Mouse (Mus musculus) megakaryocyte-erythroid progenitor cell, adult 5-6 weeks (primary cell): ENCODE measurements around the gene Map3k12. TPM values are rescaled to one million over a fixed set of nuclear protein-coding genes. Genes with fewer than 3 reads are reported as not detected.

Experiments used
- ATAC-seq: replicated peaks from 2 replicates; pipeline ENCODE4 v1.8.0; 2016; ENCODE audit warnings: mild to moderate bottlenecking, inconsistent platforms; ENCODE audit not compliant: severe bottlenecking, poor library complexity, low FRiP score, low TSS enrichment
- total RNA-seq, 2 experiments: library from RNA; stranded (forward) in 1 of 2; stranded (reverse) in 1 of 2; fragments of 200-1000, 215-1000 nt in 1 of 2; fragments of >200 nt in 1 of 2; fragmentation: Nextera tagmentation in 1 of 2; gene quantifications; 2 replicates each; pipeline ENCODE4 v1.2.3; 2014 to 2017

Gene Map3k12
- total RNA-seq (2014; fragmentation: Nextera tagmentation) (0.39 TPM in 1 of 2 replicates, not detected in the other), total RNA-seq (2017) (0.14 and 0.15 TPM in 2 replicates)

DNA sequence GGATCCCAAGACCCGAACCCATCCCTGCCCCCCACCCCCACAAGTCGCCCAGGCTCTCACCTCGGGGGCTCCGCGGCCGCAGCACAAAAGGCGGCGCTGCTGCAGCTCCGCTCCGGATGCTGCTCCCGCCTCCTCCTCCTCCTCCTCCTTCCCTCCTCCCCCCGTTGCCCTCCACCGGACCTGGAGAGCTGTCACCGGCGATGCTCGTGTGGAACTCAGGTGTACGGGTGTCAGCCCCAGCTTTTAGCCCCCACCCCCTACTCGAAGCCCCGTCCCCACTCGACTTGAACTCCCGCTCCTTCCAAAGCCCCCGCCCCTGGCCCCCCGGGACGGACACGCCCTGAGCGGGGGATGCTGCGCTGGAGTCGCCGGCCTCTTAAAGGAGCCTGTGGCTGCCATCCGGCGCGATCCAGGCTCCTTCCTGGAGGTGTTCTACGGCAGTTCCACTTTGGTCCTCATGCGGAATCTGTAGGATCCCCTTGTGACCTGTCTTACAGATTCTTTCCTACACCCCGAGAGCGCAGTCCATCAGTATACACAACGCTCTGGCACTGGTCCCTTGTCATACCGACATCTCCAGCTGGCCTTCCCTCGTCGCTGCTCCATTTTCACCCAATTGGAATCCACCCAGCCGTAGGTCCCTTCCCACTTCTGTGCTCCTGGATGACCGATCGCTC, at the start of gene Map3k12:
Map3k12 (minus strand) TSS at position 337 of the 677 bp plus-strand sequence.
- ATAC-seq = peak; percentile 9; the same call in 1 of the 2 replicates

DNA sequence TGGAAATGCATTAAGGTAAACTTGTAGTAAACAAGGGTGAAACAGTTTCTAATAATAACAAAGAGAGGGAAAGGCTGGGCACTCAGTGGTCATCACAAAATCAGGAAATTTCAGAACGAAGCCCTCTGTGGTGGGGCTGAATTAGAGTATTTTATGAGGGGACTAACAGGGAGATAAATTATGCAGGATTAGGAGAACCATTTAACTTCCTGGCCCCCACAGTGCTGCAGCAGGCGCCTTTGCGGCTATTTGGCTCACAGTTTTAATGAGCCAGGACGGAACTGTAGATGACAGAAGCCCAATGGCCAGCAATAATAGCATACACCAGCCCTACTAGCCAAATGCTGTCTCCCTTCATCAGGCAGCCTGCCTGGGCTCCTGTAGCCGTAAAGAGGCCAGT, 46.8 kb upstream of the Map3k12 start:
- ATAC-seq = no peak

DNA sequence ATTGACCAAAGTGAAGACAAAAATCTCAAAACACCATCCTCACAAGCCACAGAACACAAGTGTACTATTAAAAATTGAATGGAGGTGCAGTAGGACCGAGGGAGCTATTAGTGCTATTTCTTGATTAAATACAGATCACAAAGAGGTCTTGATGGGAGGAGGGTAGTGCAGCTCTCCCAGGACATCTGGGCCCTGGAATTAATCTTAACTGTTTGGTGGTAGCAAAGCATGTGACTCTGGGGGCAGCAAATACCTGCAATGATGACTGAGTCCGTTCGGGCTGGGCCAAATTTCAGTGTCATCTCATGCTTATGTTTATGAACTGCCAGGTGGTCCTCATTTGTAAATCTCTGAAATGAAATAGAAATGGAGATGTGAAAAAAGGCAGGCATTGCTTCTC, 46.2 kb upstream of the Map3k12 start:
- no peak for ATAC-seq

DNA sequence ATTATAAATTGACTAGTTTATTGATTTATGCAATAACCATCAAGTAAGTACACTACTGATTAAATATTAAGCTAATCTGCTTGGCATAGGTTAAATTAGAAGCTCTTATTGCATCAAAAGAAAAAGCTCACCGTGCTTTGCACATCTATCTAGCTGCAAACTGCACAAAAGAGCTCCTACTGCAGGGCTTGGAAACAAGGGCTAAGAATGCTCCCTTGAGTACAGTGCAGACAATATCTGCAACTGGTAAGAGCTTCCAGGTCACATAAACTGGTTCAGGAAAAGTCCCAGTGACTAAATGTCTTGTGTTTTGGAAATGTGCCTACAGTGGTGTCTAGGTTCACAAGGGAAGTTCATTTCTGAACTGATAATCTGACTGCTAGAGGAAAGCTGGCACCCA, 45.6 kb upstream of the Map3k12 start:
- no peak for ATAC-seq

DNA sequence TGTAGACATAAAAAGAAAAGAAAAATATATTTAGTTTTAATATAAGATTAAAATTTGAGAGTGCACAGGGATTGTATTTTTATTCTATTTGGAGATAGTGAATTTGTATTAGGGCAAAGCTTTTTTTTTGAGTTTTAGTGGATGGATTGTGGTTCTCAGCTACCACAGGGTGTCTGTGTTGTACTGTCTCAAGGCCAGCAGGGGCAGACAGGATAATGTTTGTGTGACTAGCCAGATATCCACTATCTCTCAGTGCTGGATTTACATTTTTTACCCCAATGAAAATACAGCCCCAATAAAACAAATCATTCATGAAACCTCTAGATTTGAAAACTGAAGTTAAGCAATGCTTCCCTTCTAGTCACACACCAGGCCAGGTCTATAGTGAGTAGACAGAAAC, 40.7 kb upstream of the Map3k12 start:
- ATAC-seq = no peak

DNA sequence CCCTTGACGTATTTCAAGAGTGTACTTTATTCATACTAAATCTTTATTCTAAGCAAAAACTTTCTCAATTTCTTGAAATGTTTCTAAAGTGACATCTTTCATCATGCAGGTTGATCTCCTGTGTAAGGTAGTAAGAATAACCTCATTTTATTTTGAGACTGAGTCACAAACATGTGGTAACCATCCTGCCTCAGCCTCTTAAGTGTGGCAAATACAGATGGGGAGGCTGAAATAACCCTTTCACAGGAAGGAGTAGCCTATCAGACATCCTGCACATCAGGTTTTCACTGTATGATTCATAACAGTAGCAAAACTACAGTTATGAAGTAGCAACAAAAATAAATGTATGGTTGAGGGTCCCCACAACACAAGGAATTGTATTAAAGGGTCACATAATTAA, 38.7 kb upstream of the Map3k12 start:
- no peak for ATAC-seq

DNA sequence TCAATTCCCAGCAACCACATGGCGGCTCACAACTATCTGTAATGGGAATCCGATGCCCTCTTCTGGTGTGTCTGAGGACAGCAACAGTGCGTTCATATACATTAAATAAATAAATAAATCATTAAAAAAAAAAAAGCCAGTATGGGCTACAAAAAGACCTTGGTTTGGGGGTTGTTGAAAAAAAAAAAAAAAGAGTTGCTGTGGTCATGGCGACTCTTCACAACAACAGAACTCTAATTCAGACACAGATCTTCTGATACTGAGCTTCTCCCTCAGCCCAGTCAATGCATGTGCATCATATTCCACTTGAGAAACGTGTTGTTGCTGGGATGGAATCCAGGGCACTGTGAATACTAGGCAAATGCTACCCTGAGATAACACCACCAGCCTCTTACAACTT, 35.7 kb upstream of the Map3k12 start:
- no peak for ATAC-seq

DNA sequence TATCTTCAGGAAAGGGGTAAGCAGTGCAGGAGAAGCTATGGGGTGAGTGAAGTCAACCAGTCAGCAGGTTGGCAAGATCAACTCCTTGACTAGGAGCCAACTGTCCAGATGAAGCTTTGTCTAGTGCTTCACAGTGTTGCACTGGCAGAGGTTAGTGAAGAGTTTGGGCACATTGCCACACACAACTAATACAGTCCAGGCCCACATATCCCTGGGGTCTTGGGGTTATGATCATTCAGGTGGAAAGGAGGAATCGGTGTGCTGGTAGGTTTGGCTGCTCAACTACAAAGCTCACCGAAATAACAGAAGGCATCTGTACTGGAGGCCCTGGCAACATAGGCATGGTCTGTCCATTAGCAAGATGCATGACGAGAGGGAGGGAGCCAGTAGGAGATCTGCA, 30.6 kb upstream of the Map3k12 start:
- no peak for ATAC-seq

DNA sequence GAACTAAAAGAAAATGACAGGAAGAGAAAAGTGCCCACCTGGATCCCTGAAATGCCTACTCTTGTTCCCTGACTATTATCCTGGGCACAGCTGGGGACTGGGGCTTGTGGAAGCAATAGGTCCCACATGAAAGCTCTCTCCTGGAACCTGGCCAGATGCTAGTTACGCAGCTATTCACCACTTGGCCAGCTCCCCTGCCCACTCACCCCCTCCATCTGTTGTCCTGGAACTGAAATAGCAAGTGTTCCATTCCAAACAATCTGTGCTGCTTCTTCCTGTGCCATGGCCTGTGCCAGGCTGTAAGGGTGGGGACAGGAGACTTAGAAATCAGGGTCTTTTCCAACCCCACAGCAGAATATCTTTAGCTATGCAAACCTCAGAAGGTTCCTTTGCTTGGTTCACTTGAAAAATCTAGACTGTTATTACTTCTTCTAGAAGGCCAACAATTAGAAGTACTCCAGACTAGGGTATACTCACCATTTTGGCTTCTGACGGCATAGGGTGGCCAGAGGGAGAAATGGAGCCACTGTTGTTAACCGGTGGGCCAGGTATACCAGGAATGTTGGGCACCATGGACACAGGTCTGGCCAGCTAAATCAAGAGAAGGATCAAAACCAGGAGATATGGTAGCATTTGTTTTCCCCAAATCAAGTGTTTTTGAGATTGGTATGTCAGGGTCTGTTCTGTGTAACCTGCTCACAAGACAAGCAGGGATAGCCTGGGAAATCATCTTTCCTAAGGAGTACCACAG, 30.0 kb upstream of the Map3k12 start:
- no peak for ATAC-seq

DNA sequence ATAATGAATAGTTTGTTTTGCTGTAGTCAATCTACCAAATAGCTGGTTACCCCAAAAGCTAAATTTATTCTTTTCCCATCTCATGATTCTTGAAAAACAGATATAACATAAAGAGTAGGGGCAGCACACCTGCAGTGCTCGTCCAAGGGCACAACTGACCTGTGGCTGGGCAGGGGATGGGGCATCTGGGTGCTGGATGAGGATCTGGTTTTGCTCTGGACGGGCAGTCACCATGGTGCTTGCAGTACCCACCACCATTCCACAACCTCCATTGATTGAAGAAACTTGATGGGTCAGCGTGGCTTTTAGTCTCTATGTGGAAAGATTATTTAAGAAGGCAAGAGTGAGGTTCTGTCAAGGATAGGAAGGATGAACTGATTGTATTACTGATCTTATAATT, 29.4 kb upstream of the Map3k12 start:
- ATAC-seq = no peak

DNA sequence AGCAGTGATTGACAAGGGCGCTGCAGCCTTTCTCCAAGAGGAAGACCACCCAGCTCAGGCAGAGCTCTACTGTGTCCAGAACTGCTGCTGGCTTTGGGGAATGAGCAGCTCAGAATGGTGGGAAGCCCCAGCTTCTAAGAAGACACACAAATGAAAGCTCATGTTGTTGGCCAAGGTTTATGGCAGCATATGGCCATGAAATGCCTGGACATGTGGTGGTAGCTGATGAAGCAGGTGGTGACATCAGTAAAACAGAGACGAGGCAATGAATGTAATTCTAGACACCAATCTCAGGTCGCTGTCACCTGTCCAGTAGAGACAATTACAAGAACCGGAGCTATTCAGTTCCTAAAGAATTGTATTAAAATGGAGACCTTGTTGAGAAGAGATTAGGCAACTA, 27.9 kb upstream of the Map3k12 start:
- ATAC-seq = no peak

DNA sequence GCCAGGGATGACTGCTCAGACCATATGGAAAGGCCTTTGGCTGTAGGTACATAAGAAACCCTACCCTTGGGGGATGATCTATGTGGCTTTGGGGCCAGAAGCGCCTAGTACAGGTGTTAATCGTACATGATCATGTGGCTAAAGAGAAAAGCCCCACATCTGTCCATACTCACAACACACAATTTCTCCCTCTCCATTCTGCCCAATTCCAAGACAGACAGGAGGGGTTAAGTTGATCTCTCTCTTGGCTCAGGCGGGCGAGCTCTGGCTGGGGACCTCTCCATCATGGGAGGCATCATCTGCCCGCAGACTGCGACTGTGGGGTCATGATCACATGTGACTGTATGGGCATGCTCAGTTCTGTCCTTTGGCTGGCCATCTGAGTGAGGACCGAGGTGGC, 17.1 kb upstream of the Map3k12 start:
- no peak for ATAC-seq

DNA sequence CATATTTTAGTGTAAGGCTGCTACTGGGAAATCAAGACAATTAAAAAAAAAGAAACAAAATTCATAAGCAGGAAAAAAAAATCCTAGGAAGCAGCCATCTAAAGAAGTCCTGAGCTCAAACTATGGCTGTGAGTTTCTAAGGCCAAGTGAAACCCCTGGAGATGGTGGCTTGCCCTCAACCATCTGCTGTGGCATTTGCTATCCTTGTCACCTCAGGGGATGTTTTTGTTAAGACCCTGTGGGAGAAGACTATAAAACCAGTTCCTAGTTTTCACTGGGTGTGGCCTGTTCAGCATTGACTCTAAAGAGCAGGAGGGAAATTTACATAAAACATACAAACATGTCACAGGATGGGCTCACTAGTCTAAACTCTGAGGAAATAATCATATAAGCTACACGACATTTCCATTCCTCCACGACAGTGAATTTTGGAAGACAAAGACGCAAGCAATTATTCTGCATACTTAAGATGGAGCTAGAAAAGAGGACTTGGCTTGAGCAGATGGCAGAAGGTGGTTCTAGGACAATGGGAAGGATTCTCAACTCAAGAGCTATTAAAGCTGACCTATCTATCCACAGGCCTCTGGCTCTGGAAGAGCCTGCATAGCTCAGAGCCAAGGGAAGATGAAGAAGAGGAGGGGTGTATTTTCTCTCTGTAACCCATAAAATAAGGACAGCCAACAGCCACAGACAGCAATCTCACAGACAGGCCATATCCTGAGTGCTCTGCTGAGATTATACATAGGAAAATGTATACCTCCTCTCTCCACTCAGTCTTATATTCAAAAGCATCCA, 15.4 kb upstream of the Map3k12 start:
- no peak for ATAC-seq

DNA sequence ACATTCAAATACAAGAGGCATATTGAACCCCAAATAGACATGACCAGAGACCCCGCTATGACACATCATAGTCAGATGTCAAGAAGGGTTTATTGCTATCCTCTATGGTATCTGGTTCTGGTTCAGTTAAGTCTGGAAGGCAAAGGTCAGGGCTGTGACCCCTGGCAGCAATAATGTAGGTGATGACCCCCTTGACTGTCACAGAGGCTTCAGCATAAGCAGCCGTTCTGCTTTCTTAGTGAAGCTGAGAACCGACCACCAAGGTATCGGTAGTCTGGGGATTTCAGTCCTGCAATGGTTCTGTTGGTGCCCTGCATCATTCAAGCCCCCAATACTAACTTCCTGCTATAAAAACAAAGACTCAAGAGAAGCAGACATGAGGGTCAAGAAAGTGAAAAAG, 14.7 kb upstream of the Map3k12 start:
- ATAC-seq = no peak

DNA sequence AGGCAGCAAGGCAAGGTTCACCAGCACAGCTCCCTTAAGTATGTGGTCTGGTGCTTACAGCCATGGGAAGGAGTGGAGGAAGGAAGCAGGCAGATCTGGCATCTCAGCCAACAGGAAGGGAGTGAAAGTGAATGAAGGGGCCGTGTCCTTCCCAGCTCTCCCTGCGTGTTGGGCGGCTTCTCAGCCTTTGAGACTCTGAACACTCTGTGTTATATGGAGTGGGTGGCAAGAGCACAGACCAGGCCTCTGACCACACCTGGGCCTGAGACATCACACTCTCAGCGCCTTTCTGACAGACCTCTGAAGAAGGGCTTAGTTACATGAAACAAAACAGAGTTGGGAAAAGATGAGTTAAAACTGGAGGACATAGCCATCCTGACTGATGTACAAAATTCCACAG, 13.7 kb upstream of the Map3k12 start:
- ATAC-seq = no peak

DNA sequence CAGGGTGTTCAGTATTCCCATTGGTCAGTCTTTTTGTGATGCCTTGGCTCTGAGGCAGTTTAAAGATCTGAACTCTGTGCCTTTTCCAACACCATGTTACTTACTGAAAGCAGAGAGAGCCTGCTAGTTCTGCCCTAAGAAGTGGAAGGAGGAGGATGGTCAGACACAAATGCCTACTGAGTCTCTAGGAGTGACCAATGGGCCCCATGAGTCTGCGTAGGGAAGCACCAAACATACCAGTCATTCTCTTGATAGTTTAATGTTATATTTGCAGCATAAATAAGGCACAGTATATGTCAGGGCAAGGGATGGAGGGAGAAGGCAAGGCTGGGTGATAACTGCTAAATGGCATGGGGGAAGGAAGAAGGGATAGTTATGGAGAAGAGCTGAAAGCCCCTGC, 11.5 kb upstream of the Map3k12 start:
- no peak for ATAC-seq

DNA sequence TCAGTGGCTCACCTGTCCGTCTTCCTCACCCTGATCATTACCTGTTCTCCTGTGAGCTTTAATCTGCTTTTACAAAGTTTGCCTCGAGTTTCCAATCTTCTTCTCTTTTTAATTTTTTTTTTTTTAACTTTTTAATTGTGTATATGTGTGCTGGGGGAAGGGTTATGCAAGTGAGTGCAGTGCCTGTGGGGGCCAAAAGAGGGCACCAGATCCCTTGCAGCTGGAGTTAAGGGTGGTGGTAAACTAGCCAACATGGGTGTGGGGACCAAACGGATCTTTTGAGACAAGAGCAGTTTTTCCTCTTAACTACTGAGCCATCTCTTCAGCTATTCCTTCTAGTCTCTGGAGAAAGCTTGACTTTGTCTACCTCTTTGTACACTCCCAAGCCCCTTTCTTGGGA, 11.1 kb upstream of the Map3k12 start:
- no peak for ATAC-seq

DNA sequence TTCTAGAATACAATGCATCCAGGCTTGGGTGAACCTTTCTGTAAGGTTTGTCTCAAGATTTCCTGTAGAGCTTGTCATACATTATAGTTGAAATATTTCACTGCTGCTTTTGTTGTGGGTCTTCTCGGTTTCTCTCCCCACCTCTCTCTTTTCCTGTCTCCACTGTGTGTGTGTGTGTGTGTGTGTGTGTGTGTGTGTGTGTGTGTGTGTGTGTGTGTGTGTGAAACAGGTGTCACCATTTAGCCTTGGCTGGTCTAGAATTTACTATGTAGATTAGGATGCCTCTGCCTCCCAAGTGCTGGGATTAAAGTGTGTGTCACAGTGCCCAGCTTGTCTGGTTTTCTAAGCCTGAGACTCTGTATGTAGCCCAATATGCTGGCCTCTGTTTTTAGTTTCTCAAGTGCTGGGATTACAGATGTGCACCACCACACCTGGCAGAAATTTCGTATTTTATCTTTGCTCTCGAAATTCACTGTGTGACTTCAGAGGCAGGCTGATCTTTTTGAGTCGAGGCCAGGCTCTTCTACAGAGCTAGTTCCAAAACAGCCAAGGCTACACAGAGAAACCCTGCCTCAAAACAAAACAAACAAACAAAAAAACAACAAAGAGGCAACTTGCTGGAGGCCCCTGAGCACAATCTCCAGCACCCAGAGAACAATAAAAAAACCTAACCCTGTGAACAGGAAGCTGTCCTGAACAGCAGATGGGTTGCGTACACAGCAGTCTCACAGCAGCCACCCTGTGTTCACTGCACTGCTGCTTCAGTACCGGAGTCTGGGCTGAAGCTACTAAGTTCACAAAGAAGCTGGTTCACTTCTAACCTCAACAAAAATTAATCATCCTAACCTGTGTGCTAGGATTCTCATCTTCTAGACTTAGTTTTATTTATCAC, 9.5 kb upstream of the Map3k12 start:
- ATAC-seq = no peak

DNA sequence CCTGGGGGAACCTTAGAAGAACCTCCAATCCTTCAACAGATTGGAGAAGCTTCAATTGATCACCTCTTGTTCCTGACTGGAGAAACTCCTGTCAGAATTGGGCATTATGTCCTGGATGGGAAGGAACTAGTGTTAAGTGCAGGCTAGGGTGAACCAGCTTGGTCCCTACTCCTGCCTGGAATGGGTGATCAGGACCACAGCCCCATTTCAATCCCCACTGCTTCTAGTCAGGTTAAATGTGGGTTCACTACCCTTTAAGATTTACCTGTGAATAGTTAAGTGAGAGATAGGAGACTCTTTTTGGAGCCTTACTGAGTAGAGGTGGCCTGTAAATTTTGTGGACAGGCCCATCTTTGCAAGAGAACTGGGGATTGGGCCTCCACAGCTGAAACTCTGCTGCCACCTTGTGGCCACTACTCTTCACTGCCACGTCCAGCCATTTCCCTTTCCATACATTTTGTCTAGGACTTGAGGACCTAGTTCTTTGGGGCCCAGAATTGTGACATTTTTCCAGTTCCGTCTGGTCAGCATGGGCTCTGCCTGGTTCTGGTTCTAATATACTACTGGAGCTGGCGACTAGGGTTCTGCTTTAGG, 8.1 kb upstream of the Map3k12 start, which contains the start of gene Npff:
Npff (minus strand) TSS at position 51 of the 594 bp plus-strand sequence.
- peak; percentile 68 for ATAC-seq
